Mouse (Mus musculus) G1E (cell line): ENCODE results near the gene Peak1. TPM values are rescaled to one million over a fixed set of nuclear protein-coding genes. Genes with fewer than 3 reads are reported as not detected.

Source experiments
- ATAC-seq: 2 replicates; pipeline ENCODE4 v1.8.0; 2016; ENCODE audit warnings: mild to moderate bottlenecking; ENCODE audit not compliant: insufficient number of reproducible peaks, poor library complexity, low FRiP score, severe bottlenecking; ENCODE audit errors: extremely low read depth
- DNase-seq: peaks from one replicate; pipeline ENCODE4 v3.0.0; 2012; ENCODE audit warnings: low spot score
- H3K27me3 ChIP-seq: 2 replicates; pipeline ENCODE4 v1.6.1; 2012; ENCODE audit warnings: mild to moderate bottlenecking, low read length, inconsistent platforms; ENCODE audit not compliant: insufficient read depth
- H3K36me3 ChIP-seq: replicated peaks from 2 replicates; pipeline ENCODE3; 2012; ENCODE audit warnings: mild to moderate bottlenecking, inconsistent platforms
- H3K4me1 ChIP-seq: 2 replicates; pipeline ENCODE4 v1.6.1; 2012; ENCODE audit warnings: low read depth, low read length, inconsistent platforms, mixed read lengths; ENCODE audit not compliant: insufficient read depth
- H3K4me3 ChIP-seq: 2 replicates; pipeline ENCODE4 v1.5.1; 2012; ENCODE audit warnings: low read depth, mild to moderate bottlenecking, inconsistent platforms, low read length, moderate library complexity, mixed read lengths
- H3K9me3 ChIP-seq: replicated peaks from 2 replicates; pipeline ENCODE4 v1.6.1; 2012; ENCODE audit warnings: inconsistent platforms
- CTCF ChIP-seq: IDR thresholded peaks from 2 replicates; pipeline ENCODE4 v1.5.1; 2012; ENCODE audit warnings: low read depth, low read length, inconsistent platforms, mixed read lengths
- GATA1 ChIP-seq: IDR thresholded peaks from 2 replicates; pipeline ENCODE4 v1.6.1; 2012; ENCODE audit warnings: borderline replicate concordance, low read length, inconsistent platforms, mixed read lengths
- GATA2 ChIP-seq: IDR thresholded peaks from 2 replicates; pipeline ENCODE4 v1.6.1; 2012; ENCODE audit warnings: low read depth, low read length, inconsistent platforms, borderline replicate concordance
- POLR2AphosphoS5 ChIP-seq: IDR thresholded peaks from 2 replicates; pipeline ENCODE4 v1.6.1; 2012; ENCODE audit warnings: low read depth, low read length, inconsistent platforms; ENCODE audit not compliant: insufficient replicate concordance
- TAL1 ChIP-seq: conservative IDR thresholded peaks from 2 replicates; pipeline ENCODE4 v1.6.1; 2012; ENCODE audit warnings: low read depth, low read length, inconsistent platforms, mixed read lengths
- polyA plus RNA-seq: library from polyadenylated mRNA; stranded (reverse); fragments of >175 nt; gene quantifications from 2 replicates; pipeline ENCODE4 v1.2.3, GENCODE M21; 2012
- total RNA-seq, 2 experiments: library from RNA; stranded (forward) in 1 of 2; stranded (reverse) in 1 of 2; fragments of 200-1000 nt in 1 of 2; fragments of >200 nt in 1 of 2; fragmentation: Nextera tagmentation in 1 of 2; gene quantifications; 2 replicates each; pipeline ENCODE4 v1.2.3; 2014 to 2017

Peak1 gene
- total and polyA plus RNA-seq, 3 experiments: 3.1 to 22.5 (median 11.6) TPM

GRCm38 (mm10) chr9:56179416-56180117, 238.3 kb downstream of the Peak1 start:
- H3K27me3 ChIP-seq: peaks cover 2% of the 10 kb centered on the region
- no peak for ATAC-seq

GRCm38 (mm10) chr9:56177354-56177753, 240.5 kb downstream of the Peak1 start:
- ATAC-seq (no peak), DNase-seq (no peak)
- H3K36me3 ChIP-seq: no peaks in the 10 kb centered on the region
- peaks cover 2% of the 10 kb centered on the region for H3K27me3 ChIP-seq
- TF ChIP-seq POLR2AphosphoS5 (no peak), CTCF (no peak)
- no peaks in the 10 kb centered on the region for H3K9me3 ChIP-seq
- H3K4me3 ChIP-seq: no peak overlapping the region
- H3K4me1 ChIP-seq: no peaks in the 10 kb centered on the region

More at GRCm38 (mm10) chr9:56179416-56180117, 238.3 kb downstream of the Peak1 start:
- Histone ChIP-seq H3K4me3 (no peak overlapping the region), H3K36me3 (no peaks in the 10 kb centered on the region), H3K4me1 (no peaks in the 10 kb centered on the region), H3K9me3 (no peaks in the 10 kb centered on the region)
- TF ChIP-seq POLR2AphosphoS5: no peak
- TF ChIP-seq TAL1: no peak
- DNase-seq: no peak

GRCm38 (mm10) chr9:56175316-56175715, 242.6 kb downstream of the Peak1 start:
- Histone ChIP-seq H3K4me1 (no peaks in the 10 kb centered on the region), H3K36me3 (no peaks in the 10 kb centered on the region), H3K9me3 (no peaks in the 10 kb centered on the region), H3K4me3 (no peak overlapping the region), H3K27me3 (peaks cover 2% of the 10 kb centered on the region)
- no peak for DNase-seq
- ATAC-seq: no peak
- TF ChIP-seq POLR2AphosphoS5 (no peak), GATA1 (no peak), GATA2 (no peak), CTCF (no peak), TAL1 (no peak)

- DNase-seq (no peak), ATAC-seq (no peak)
- Histone ChIP-seq H3K4me3 (no peak overlapping the region), H3K4me1 (peaks cover 3% of the 10 kb centered on the region; the same call in 1 of the 2 replicates), H3K36me3 (no peaks in the 10 kb centered on the region), H3K27me3 (peaks cover 21% of the 10 kb centered on the region), H3K9me3 (no peaks in the 10 kb centered on the region)
- TF ChIP-seq CTCF: no peak
- TF ChIP-seq GATA2: no peak
- TF ChIP-seq POLR2AphosphoS5: no peak
- no peak for TF ChIP-seq TAL1
- TF ChIP-seq GATA1: no peak
Measured at GRCm38 (mm10) chr9:56167690-56168089, 250.2 kb downstream of the Peak1 start.

GRCm38 (mm10) chr9:56166161-56166560, 251.7 kb downstream of the Peak1 start:
- Histone ChIP-seq H3K36me3 (no peaks in the 10 kb centered on the region), H3K27me3 (peaks cover 30% of the 10 kb centered on the region), H3K4me3 (no peak overlapping the region), H3K9me3 (no peaks in the 10 kb centered on the region), H3K4me1 (peaks cover 3% of the 10 kb centered on the region; the same call in 1 of the 2 replicates)
- no peak for DNase-seq
- ATAC-seq: no peak
- no peak for TF ChIP-seq GATA2
- no peak for TF ChIP-seq GATA1
- TF ChIP-seq CTCF: no peak
- TF ChIP-seq TAL1: no peak
- no peak for TF ChIP-seq POLR2AphosphoS5

GRCm38 (mm10) chr9:56165377-56165776, 252.5 kb downstream of the Peak1 start, which contains the start of gene Tspan3:
TSS of gene Tspan3 (minus strand) at chr9:56165477.
- Histone ChIP-seq H3K36me3 (no peaks in the 10 kb centered on the region), H3K9me3 (no peaks in the 10 kb centered on the region), H3K27me3 (peaks cover 38% of the 10 kb centered on the region), H3K4me3 (no peak within 1 kb of the TSS), H3K4me1 (peaks cover 3% of the 10 kb centered on the region; the same call in 1 of the 2 replicates)
- DNase-seq (no peak), ATAC-seq (no peak)
- TF ChIP-seq GATA1 (no peak), TAL1 (no peak), CTCF (no peak), POLR2AphosphoS5 (no peak), GATA2 (no peak)
